12 mouse cellular contexts compared by ENCODE assay signal in the genomic region with DNA sequence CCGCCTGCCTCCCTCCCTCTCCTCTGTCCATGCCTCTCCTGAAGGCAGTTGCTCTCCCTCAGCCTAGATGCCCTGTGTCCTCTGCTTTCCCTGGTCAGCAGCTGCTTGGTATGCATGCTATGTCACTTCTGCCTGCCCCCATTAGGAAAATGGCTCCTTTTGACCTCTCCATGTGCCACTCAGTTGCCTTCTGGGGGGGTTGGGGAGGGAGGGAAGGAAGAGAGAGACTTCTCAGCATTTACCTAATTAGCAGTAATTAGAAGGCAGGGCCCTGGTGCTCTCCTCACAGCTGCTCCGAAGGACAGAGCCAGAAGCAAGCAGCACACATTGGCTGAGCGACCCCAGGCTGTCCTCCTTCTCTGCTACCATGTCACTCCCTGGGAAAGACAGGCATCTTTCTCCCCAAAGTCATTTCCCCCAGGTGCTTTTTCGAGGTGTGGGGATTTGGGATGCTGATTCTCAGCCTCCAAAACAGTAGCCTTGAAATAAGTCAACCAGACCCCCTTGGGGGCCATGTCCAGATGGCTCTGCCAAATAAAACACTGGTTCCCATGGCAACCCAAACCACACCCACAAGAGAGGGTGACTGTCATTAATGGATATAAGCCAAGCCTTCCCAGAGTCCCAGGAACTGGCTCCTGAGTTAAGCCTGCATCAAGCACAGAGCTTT.
DNase-seq lines count a peak whose midpoint lies in the region; ATAC-seq and TF ChIP-seq lines count a peak whose summit lies in the region.
"Had no signal": no experiment of that assay in that cellular context is flagged by ENCODE, and none has a peak within 500 bp of the region (broad histone marks: within the 10 kb centered on the region; RNA-seq: fewer than 3 reads in every experiment).

No protein-coding gene starts in this region.

- TF ChIP-seq CTCF in forebrain, postnatal 0 days (IDR thresholded peaks at IDR 0.05; ENCODE audit: low read depth): no peak
- TF ChIP-seq CTCF in midbrain, postnatal 0 days (IDR thresholded peaks at IDR 0.05): no peak

- H3K36me3 ChIP-seq in forebrain, postnatal 0 days (ENCODE audit: insufficient read depth): no peaks in the 10 kb centered on the region
- H3K36me3 ChIP-seq in midbrain, postnatal 0 days (ENCODE audit: insufficient read depth, low read length): no peaks in the 10 kb centered on the region
- H3K36me3 ChIP-seq: heart, embryonic 15.5 days; limb, embryonic 15.5 days had no signal

- no peaks in the 10 kb centered on the region for H3K27me3 ChIP-seq in forebrain, postnatal 0 days (ENCODE audit: insufficient read depth, low read length)
- H3K27me3 ChIP-seq in midbrain, postnatal 0 days (ENCODE audit: insufficient read depth, low read length): no peaks in the 10 kb centered on the region

- no peak overlapping the region for H3K4me3 ChIP-seq in forebrain, postnatal 0 days (ENCODE audit: low read depth, low read length)
- H3K4me3 ChIP-seq in midbrain, postnatal 0 days (ENCODE audit: low read depth, low read length): no peak overlapping the region
- H3K4me3 ChIP-seq: heart, embryonic 15.5 days; limb, embryonic 15.5 days had no signal

- no peak overlapping the region for H3K4me2 ChIP-seq in forebrain, postnatal 0 days (ENCODE audit: low read depth)
- no peak overlapping the region for H3K4me2 ChIP-seq in midbrain, postnatal 0 days (ENCODE audit: low read depth, low read length, poor library complexity, severe bottlenecking)
- H3K4me2 ChIP-seq: heart, embryonic 15.5 days; limb, embryonic 15.5 days had no signal

- 36% methylated on average over 4 of the region's 4 CpGs for WGBS in forebrain, postnatal 0 days
- 49% methylated on average over 4 of the region's 4 CpGs for WGBS in midbrain, postnatal 0 days

- no peak overlapping the region for H3K9ac ChIP-seq in forebrain, postnatal 0 days
- H3K9ac ChIP-seq in midbrain, postnatal 0 days (replicated peaks; ENCODE audit: low read length, poor library complexity, severe bottlenecking): no peak overlapping the region
- H3K9ac ChIP-seq: heart, embryonic 15.5 days; limb, embryonic 15.5 days had no signal

- H3K27ac ChIP-seq in forebrain, postnatal 0 days (ENCODE audit: low read depth, low read length): no peak overlapping the region
- H3K27ac ChIP-seq in midbrain, postnatal 0 days (ENCODE audit: low read depth, low read length): no peak overlapping the region
- H3K27ac ChIP-seq: heart, embryonic 15.5 days; limb, embryonic 15.5 days had no signal

- peak; percentile 43; the same call in 1 of the 2 replicates for ATAC-seq in forebrain, postnatal 0 days
- ATAC-seq in midbrain, postnatal 0 days (ENCODE audit: low FRiP score): no peak

- H3K9me3 ChIP-seq in forebrain, postnatal 0 days (ENCODE audit: low read length): no peaks in the 10 kb centered on the region
- no peaks in the 10 kb centered on the region for H3K9me3 ChIP-seq in midbrain, postnatal 0 days (ENCODE audit: low read length)
- H3K9me3 ChIP-seq: heart, embryonic 15.5 days; limb, embryonic 15.5 days had no signal

- intact Hi-C loops in heart, postnatal 14 days (cut with DNase I): no loop called here

- H3K4me1 ChIP-seq in forebrain, postnatal 0 days (ENCODE audit: insufficient read depth): peaks cover 6% of the 10 kb centered on the region; the same call in 1 of the 2 replicates
- H3K4me1 ChIP-seq in midbrain, postnatal 0 days (ENCODE audit: insufficient read depth, low read length): no peaks in the 10 kb centered on the region

- peak; percentile 13 to 37 for DNase-seq in kidney, postnatal 4 days
- DNase-seq in kidney, adult 8-10 months: no peak
- peak; percentile 78 for DNase-seq in embryo, embryonic 10.5 days (ENCODE audit: low spot score)
- no peak for DNase-seq in forebrain, postnatal 0 days
- peak; percentile 63 for DNase-seq in midbrain, postnatal 0 days (ENCODE audit: low spot score)
- no peak for DNase-seq in frontal cortex, adult 2 months (ENCODE audit: extremely low spot score in 1 of 2, low spot score in 1 of 2)
- DNase-seq in gastrocnemius, postnatal 25 days: no peak
- DNase-seq in heart, postnatal 14 days: no peak
- DNase-seq: cerebellum, adult 9-11 months; right cerebral cortex, postnatal 25 days had no signal

Comparison
In these comparisons a context has a peak if more than half of its experiments do, and no peak if none do; other contexts are left out.
1. DNase-seq: peak in kidney, postnatal 4 days (2 of 2), embryo, embryonic 10.5 days (single experiment) and midbrain, postnatal 0 days (single experiment); none in kidney, adult 8-10 months (0 of 2), forebrain, postnatal 0 days (single experiment), frontal cortex, adult 2 months (0 of 2), gastrocnemius, postnatal 25 days (single experiment) and heart, postnatal 14 days (0 of 2).